Mouse (Mus musculus) R1 (cell line): ENCODE data around the gene Zfp846.

ENCODE experiments used
- DNase-seq: peaks from one replicate; pipeline ENCODE4 v3.0.0-alpha.2; 2018; ENCODE audit warnings: low read depth, low spot score

Zfp846 gene

DNA sequence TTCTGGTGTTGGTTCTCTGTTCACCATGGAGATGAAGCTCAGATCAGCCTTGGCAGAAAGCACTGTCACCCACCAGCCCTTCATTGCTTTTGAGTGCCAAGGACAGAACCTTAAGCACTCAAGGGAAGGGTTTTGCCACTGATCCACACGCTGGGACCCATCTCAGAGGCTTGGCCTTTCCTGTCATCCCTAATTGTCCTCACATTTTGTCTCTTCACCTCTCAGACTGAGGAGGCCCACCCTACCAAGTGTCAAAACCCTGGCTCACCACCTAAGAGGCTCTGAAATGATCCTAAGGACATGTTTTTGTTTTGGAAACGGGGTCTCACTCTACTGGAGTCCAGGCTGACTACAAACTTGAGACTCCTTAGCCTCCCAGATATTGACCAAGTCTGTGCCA, 55.7 kb downstream of the Zfp846 start:
- no peak for DNase-seq

- DNase-seq = no peak
Measured at GRCm38 (mm10) chr9:20638552-20638951, 57.5 kb downstream of the Zfp846 start.

DNA sequence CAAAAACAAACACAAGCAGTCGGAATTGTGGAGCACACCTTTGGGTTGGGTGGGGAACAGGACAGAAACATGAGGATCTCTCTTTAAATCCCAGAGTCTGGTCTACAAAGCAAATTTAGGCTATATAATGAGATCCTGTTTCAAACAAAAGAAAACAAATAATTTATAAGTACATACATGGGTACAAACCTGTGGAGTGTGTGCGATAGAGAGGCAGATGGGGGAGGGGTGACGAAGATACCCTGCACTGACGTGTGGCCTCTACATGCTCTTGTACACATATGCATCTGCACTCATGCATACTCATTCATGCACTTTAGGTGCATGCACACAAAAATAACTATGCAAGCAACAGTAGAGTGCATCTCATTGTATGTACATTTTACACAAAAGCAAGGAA, 58.4 kb downstream of the Zfp846 start:
- DNase-seq = no peak

- DNase-seq = no peak
Measured at GRCm38 (mm10) chr9:20641501-20641900, 60.4 kb downstream of the Zfp846 start.

- peak; percentile 100 for DNase-seq
Measured at GRCm38 (mm10) chr9:20642101-20642895, 61.2 kb downstream of the Zfp846 start, which contains the start of gene Ubl5. Ubl5 (plus strand) TSS chr9:20642878.

DNA sequence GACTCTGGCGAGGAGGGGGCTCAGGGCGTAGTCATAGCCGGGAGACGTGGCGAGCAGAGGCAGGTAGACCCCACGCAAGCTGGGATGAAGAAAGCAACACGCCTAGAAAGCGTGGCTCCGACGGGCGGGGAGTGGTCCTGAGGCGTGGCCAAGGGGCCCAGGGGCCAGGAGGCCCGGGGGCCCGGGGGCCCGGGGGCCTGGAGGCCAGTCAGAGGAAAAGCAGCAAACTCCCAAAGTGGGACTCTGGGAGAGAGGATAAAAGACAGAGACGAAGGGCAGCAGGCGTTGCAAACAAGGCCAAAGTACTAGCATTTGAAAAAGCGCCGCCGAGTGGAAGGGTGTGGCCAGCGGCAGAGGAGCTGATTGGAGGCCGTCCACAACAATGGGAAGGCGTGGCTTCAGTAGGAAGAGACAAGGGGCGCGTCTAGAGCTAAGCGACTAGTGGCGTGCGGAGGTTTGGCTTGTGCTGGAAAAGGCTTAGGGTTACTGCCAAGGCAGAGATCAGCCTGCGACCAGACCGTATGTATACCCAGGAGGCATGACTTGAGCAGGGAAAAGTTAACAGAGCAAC, 61.9 kb downstream of the Zfp846 start:
- peak; percentile 98 for DNase-seq

GRCm38 (mm10) chr9:20643781-20644180, 62.7 kb downstream of the Zfp846 start:
- DNase-seq = no peak

- peak; percentile 91 for DNase-seq
Measured at GRCm38 (mm10) chr9:20644360-20645081, 63.4 kb downstream of the Zfp846 start, which contains the start of gene Fbxl12. Fbxl12 (minus strand) TSS chr9:20644767.

- DNase-seq = no peak
Measured at GRCm38 (mm10) chr9:20645121-20645520, 64.0 kb downstream of the Zfp846 start.

DNA sequence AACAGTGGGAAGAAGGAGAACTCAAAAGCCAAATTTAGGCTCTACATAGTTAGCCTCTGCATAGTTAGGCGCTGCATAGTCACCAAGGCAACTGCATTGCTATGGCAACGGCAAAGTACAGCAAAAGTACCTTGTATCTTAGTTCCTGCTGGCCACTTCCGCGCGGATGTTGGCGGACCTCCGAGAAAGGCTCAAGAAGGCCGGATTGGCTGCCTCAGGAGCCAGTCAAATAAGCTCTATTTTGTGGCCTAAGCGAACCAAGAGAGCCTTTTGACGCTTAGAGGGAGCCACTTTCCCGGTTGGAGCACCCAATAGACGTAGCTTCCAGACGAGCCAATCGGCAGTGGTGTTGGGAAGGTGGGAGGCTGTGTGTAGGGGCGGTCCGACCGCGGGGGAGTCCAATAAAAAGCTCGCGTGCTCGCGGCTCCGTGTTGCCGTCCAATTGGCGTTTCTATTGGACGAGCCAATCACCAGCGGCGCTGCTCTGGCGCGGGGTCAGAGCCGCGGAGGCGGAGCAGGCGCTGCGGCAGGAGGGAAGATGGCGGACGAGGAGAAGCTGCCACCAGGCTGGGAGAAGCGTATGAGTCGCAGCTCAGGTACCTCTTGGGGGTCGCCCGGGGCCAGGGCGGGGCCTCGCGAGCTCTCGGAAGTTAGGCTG, 70.6 kb downstream of the Zfp846 start, which contains the start of gene Pin1:
Gene Pin1, plus strand, starts transcription at position 494 of the 658 bp plus-strand sequence.
- DNase-seq = peak; percentile 100

- no peak for DNase-seq
Measured at GRCm38 (mm10) chr9:20652260-20652658, 71.2 kb downstream of the Zfp846 start.

DNA sequence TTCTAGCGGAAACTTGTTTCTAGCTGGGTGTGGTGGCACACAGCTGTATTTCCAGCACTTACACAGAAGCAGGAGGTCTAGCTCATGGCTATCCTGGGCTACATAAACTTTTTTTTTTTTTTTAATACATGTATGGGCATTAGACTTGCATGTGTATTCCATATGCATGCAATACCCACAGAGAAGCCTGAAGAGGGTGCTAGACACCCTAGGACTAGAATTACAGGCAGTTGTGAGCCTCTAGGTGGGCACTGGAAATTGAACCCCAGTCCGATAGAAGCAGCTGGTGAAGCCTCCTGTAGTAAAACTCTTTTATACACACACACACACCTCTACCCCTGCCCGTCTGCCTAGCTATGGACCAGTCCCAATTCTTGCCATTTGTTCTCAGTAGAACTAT, 72.8 kb downstream of the Zfp846 start:
- DNase-seq = no peak
